Mouse (Mus musculus) common myeloid progenitor, adult 5-6 weeks (primary cell): Measurements from ENCODE around the gene Ces3b. TPM values are rescaled to one million over a fixed set of nuclear protein-coding genes. Genes with fewer than 3 reads are reported as not detected.

ENCODE experiments used
- ATAC-seq: replicated peaks from 2 replicates; pipeline ENCODE4 v1.8.0; 2016; ENCODE audit warnings: low read depth, mild to moderate bottlenecking, moderate TSS enrichment, inconsistent platforms; ENCODE audit not compliant: poor library complexity, severe bottlenecking
- total RNA-seq: library from RNA; stranded (forward); fragments of 200-1000, 187-1606 nt; gene quantifications from 2 replicates; pipeline ENCODE4 v1.2.3, GENCODE M21; 2017

Gene Ces3b
- total RNA-seq, 1 experiment from 2014 or later: not detected

DNA sequence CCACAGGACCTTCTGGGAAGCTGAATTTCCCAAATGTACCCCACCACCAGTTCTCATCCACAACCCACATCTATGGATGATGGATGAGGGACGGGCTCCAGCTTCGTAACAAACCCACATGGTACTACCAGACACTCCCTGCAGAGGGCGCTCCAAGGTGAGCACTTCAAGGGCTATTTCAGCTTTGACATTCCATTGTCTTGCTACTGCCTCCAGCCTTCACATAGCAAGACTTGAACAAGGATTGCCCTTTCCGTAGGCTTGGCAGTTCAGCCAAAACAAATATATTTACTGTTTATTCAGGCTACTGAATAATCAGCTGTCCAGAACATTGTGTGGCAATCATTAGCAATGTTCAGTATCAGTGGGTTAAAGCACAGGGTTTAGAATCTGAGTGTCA lies 54.9 kb downstream of the Ces3b start:
- peak; percentile 91 for ATAC-seq

DNA sequence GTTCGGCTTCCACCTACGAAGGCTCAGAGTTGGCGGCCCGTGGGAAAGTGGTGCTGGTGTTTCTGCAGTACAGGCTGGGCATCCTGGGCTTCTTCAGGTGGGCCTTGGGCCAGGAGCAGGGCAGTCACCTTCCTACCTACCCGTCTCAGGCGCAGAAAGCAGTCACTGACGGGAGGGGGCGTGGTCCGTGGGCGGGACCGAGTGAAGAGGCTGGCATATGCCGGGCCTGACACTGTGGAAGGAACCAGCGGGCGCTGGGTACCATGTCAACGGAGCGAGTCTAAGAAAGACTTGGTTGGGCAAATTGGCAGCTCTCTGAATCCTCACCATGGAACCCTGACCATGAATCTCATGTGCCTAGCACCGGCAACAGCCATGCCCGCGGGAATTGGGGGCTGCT lies 58.8 kb downstream of the Ces3b start:
- peak; percentile 64 for ATAC-seq

Other genes with a start within 250 kb of the Ces3b start
- gene Ces2c, start 236.7 kb upstream of the Ces3b start, total RNA-seq: not detected in 2 replicates
- not detected in 2 replicates for gene Ces2e, start 157.5 kb upstream of the Ces3b start, total RNA-seq
- not detected in 2 replicates for gene Ces2f, start 136.4 kb upstream of the Ces3b start, total RNA-seq
- gene Ces2g, start 122.0 kb upstream of the Ces3b start, total RNA-seq: 46.6 and 51.8 TPM in 2 replicates
- not detected in 2 replicates for gene Ces2h, start 82.9 kb upstream of the Ces3b start, total RNA-seq
- not detected in 2 replicates for gene Ces3a, start 35.2 kb upstream of the Ces3b start, total RNA-seq
- gene Ces4a, start 48.0 kb downstream of the Ces3b start, total RNA-seq: not detected in 2 replicates
- gene Cbfb, start 86.9 kb downstream of the Ces3b start, total RNA-seq: 163 and 164 TPM in 2 replicates
- 15.8 and 18.0 TPM in 2 replicates for gene D230025D16Rik, start 141.4 kb downstream of the Ces3b start, total RNA-seq
- gene B3gnt9, start 171.4 kb downstream of the Ces3b start, total RNA-seq: 0.18 TPM in 1 of 2 replicates, not detected in the other
- 14.2 and 19.1 TPM in 2 replicates for gene Tradd, start 180.9 kb downstream of the Ces3b start, total RNA-seq
- gene Fbxl8, start 180.9 kb downstream of the Ces3b start, total RNA-seq: 5.2 and 5.6 TPM in 2 replicates
- not detected in 2 replicates for gene Hsf4, start 186.0 kb downstream of the Ces3b start, total RNA-seq
- gene Nol3, start 192.4 kb downstream of the Ces3b start, total RNA-seq: 0.05 TPM in 1 of 2 replicates, not detected in the other
- gene 4931428F04Rik, start 206.1 kb downstream of the Ces3b start, total RNA-seq: 2.9 and 6.7 TPM in 2 replicates
- 2.3 and 2.6 TPM in 2 replicates for gene Exoc3l, start 212.3 kb downstream of the Ces3b start, total RNA-seq
- 52.6 and 69.5 TPM in 2 replicates for gene E2f4, start 213.9 kb downstream of the Ces3b start, total RNA-seq
- 2.1 and 5.1 TPM in 2 replicates for gene Elmo3, start 221.8 kb downstream of the Ces3b start, total RNA-seq
- gene Lrrc29, start 242.5 kb downstream of the Ces3b start, total RNA-seq: 1.2 and 4.0 TPM in 2 replicates
- gene Tmem208, start 242.6 kb downstream of the Ces3b start, total RNA-seq: 21.7 and 28.4 TPM in 2 replicates